Mouse (Mus musculus): ENCODE results near the gene Tchhl1.

Gene Tchhl1

GRCm38 (mm10) chr3:93505960-93506863 is 37.7 kb downstream of the Tchhl1 start:
- peak; percentile 64 for DNase-seq

- peak; percentile 8 for DNase-seq
Observed at GRCm38 (mm10) chr3:93506881-93507325, 38.3 kb downstream of the Tchhl1 start.

- DNase-seq = no peak
Observed at GRCm38 (mm10) chr3:93509301-93509700, 40.7 kb downstream of the Tchhl1 start.

GRCm38 (mm10) chr3:93511036-93511435 is 42.5 kb downstream of the Tchhl1 start:
- no peak for DNase-seq

GRCm38 (mm10) chr3:93511801-93512200 is 43.2 kb downstream of the Tchhl1 start:
- no peak for DNase-seq

GRCm38 (mm10) chr3:93512386-93513101 is 44.0 kb downstream of the Tchhl1 start:
- DNase-seq = no peak

- DNase-seq = no peak
Observed at GRCm38 (mm10) chr3:93514628-93515027, 46.1 kb downstream of the Tchhl1 start.

GRCm38 (mm10) chr3:93517343-93517742 is 48.8 kb downstream of the Tchhl1 start:
- DNase-seq = no peak

GRCm38 (mm10) chr3:93519856-93520329 is 51.3 kb downstream of the Tchhl1 start:
- DNase-seq = no peak

- peak; percentile 73 for DNase-seq
Observed at GRCm38 (mm10) chr3:93520330-93521193, 52.0 kb downstream of the Tchhl1 start, which contains the start of gene S100a11. Gene S100a11 (plus strand): TSS chr3:93520488.
